Mouse (Mus musculus): ENCODE results near the gene Gid4. TPM values are rescaled to one million over a fixed set of nuclear protein-coding genes. Genes with fewer than 3 reads are reported as not detected.
"Not testable (repeated sequence)": the region's sequence is repeated elsewhere in the genome, so short reads cannot be mapped to it uniquely, and the experiment has no call there.

The Gid4 gene
- polyA plus RNA-seq, 1 experiment from 2014 or later, result 9.9 TPM

DNA sequence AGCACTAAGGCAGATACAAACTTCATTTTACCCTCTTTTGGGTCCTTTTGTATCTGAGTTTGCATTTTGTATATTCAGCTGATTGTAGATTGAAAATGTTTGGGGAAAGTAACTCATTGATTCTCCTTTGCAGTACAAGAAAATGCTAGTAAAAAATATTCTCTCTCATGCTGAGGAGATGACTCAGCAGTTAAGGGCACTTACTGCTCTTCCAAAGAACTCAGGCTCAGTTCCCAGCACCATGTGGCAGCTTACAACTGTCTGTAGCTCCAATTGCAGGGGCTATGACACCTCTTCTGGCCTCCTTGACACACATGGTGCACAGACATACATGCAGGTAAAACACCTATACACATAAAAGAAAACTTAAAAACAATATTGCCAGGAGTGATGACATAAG, 16.6 kb downstream of the Gid4 start:
- no peak overlapping the region for H3K4me3 ChIP-seq (replicated peaks)
- H3K27ac ChIP-seq, result no peak overlapping the region
- no peaks in the 10 kb centered on the region for H3K9me3 ChIP-seq (replicated peaks)
- ATAC-seq (ENCODE audit: low read depth), result no peak
- peaks cover 73% of the 10 kb centered on the region for H3K36me3 ChIP-seq
- H3K4me1 ChIP-seq (replicated peaks), result peaks cover 19% of the 10 kb centered on the region
- H3K9ac ChIP-seq, result no peak overlapping the region
- no peak overlapping the region for H3K4me2 ChIP-seq
- DNase-seq, result no peak
- no peaks in the 10 kb centered on the region for H3K27me3 ChIP-seq

GRCm38 (mm10) chr11:60435133-60435532, 18.2 kb downstream of the Gid4 start:
- Histone ChIP-seq H3K27ac (no peak overlapping the region), H3K4me3 (replicated peaks) (no peak overlapping the region), H3K27me3 (no peaks in the 10 kb centered on the region), H3K4me2 (no peak overlapping the region), H3K36me3 (peaks cover 80% of the 10 kb centered on the region), H3K9ac (no peak overlapping the region), H3K4me1 (replicated peaks) (peaks cover 19% of the 10 kb centered on the region), H3K9me3 (replicated peaks) (no peaks in the 10 kb centered on the region)
- DNase-seq, result no peak
- 0 out of 2 replicates have a peak, but pooled peaks have one; percentile 60 for ATAC-seq (ENCODE audit: low read depth)
- WGBS (ENCODE audit: insufficient replicate concordance), result 32% methylated on average over 1 of the region's 1 CpGs

- no peaks in the 10 kb centered on the region for H3K27me3 ChIP-seq
- no peak overlapping the region for H3K4me2 ChIP-seq
- H3K36me3 ChIP-seq, result peaks cover 84% of the 10 kb centered on the region
- H3K9ac ChIP-seq, result no peak overlapping the region
- 62% methylated on average over 3 of the region's 3 CpGs for WGBS (ENCODE audit: insufficient replicate concordance)
- ATAC-seq (ENCODE audit: low read depth) (no peak), DNase-seq (no peak)
- H3K4me1 ChIP-seq (replicated peaks), result peaks cover 19% of the 10 kb centered on the region
- no peak overlapping the region for H3K4me3 ChIP-seq (replicated peaks)
- no peak overlapping the region for H3K27ac ChIP-seq
- no peaks in the 10 kb centered on the region for H3K9me3 ChIP-seq (replicated peaks)
These were observed 19.7 kb downstream of the Gid4 start for GRCm38 (mm10) chr11:60436618-60437017.

DNA sequence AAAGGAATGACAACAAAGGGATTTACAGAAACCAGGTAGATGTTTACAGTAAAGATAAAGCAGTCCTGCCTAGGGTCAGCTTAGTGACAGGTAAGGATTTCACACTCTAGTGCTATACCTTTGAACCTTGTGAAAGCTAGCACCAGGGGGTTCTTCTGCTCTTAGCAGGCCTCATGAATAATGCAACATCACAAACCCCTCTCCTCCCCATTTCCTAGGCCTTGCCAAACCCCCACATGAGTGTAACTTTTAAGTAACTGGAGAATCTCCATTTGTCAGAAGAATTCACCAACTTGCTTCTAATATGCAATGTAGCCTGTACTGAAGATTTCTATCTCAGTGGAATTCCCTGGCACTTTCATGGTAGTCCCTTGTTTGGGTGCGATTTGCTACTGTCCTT, 22.7 kb downstream of the Gid4 start:
- H3K27ac ChIP-seq; H3K27me3 ChIP-seq; ATAC-seq (ENCODE audit: low read depth); H3K9ac ChIP-seq; H3K4me1 ChIP-seq (replicated peaks); DNase-seq; H3K4me3 ChIP-seq (replicated peaks); H3K4me2 ChIP-seq; H3K9me3 ChIP-seq (replicated peaks): not testable (repeated sequence)
- WGBS (ENCODE audit: insufficient replicate concordance), result 54% methylated on average over 1 of the region's 1 CpGs
- peaks cover 80% of the 10 kb centered on the region for H3K36me3 ChIP-seq

DNA sequence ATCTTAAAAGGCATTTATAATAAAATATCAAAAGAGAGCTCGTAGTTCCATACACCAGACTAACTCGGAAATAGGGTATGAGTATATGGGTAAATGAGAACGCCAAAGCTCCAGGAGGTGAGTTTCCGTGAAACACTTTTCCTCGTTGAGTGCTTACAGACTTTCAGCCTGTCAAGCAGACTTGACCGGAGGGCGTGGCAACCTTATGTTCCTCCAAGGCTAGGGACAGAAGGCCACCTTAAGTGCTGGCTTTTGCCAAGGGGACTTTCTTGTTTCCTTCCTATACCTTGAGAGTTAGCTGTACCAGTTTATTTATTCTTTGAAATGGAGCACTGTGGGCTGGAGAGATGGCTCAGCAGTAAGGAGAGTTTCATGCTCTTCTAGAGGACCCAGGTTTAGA, 23.2 kb downstream of the Gid4 start:
- no peak overlapping the region for H3K27ac ChIP-seq
- no peak for DNase-seq
- WGBS (ENCODE audit: insufficient replicate concordance), result 62% methylated on average over 7 of the region's 7 CpGs
- no peak for ATAC-seq (ENCODE audit: low read depth)
- peaks cover 74% of the 10 kb centered on the region for H3K36me3 ChIP-seq
- no peaks in the 10 kb centered on the region for H3K9me3 ChIP-seq (replicated peaks)
- H3K27me3 ChIP-seq, result no peaks in the 10 kb centered on the region
- H3K9ac ChIP-seq, result no peak overlapping the region
- no peak overlapping the region for H3K4me2 ChIP-seq
- H3K4me3 ChIP-seq (replicated peaks), result no peak overlapping the region
- H3K4me1 ChIP-seq (replicated peaks), result peaks cover 4% of the 10 kb centered on the region

GRCm38 (mm10) chr11:60442896-60443295, 26.0 kb downstream of the Gid4 start:
- Histone ChIP-seq H3K9ac (no peak overlapping the region), H3K4me1 (replicated peaks) (no peaks in the 10 kb centered on the region), H3K4me2 (no peak overlapping the region), H3K4me3 (replicated peaks) (no peak overlapping the region), H3K27me3 (no peaks in the 10 kb centered on the region), H3K27ac (no peak overlapping the region), H3K9me3 (replicated peaks) (no peaks in the 10 kb centered on the region), H3K36me3 (peaks cover 49% of the 10 kb centered on the region)
- ATAC-seq (ENCODE audit: low read depth), result no peak
- WGBS (ENCODE audit: insufficient replicate concordance), result 76% methylated on average over 6 of the region's 6 CpGs
- DNase-seq, result no peak

DNA sequence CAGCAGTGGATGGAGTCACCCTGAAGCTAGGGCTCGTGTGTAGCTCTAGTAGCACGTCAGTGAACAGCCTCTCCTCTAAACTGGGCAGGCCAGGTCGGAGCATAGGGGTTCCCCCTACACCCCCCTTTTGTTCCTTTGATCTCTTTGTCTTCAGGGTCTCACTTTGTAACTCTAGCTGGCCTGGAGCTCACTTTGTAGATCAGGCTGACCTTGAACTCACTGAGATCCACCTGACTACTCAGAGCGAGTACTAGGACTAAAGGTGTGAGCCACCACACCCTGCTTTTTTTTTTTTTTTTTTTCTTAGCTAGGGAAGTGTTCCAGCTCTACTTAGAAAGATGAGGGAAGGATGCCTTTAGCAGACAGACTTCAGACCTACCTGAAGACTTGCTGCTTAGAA, 27.1 kb downstream of the Gid4 start:
- H3K36me3 ChIP-seq, result peaks cover 40% of the 10 kb centered on the region
- no peak overlapping the region for H3K27ac ChIP-seq
- WGBS (ENCODE audit: insufficient replicate concordance), result 87% methylated on average over 4 of the region's 4 CpGs
- H3K4me3 ChIP-seq (replicated peaks), result no peak overlapping the region
- no peak for DNase-seq
- no peaks in the 10 kb centered on the region for H3K27me3 ChIP-seq
- H3K4me2 ChIP-seq, result no peak overlapping the region
- H3K4me1 ChIP-seq (replicated peaks), result no peaks in the 10 kb centered on the region
- no peak overlapping the region for H3K9ac ChIP-seq
- H3K9me3 ChIP-seq (replicated peaks), result no peaks in the 10 kb centered on the region
- ATAC-seq (ENCODE audit: low read depth), result no peak

DNA sequence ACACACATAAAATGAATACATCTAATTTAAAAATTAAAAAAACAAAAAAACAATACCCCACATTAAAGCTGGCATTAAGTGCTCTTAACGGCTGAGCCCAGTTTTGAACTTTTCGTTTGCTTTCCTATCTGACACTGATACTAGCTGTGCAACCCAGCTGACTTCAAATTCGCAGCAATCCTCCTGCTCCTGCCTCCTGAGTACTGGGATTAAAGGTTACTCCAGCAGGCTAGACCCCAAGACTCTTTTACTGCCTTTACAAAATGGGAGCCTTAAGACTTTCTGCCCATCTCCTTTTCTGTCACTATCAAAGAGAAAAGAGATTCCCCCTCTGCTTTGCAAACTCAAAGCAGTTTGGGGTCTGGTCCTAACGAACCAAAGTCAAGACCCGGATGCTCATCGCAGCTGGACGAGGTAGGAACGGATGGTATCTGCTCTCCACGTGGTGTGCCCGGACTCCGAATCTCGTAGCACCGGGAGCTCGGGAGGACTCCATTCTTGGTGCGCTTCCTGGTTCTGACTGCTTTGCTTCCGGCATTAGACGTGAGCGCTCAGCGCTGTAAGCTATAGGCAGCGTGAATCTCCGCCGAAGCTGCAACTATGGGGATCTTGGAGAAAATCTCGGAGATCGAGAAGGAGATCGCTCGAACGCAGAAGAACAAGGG, 37.3 kb downstream of the Gid4 start, which contains the start of gene Drg2:
Drg2 (plus strand) TSS at position 512 of the 665 bp plus-strand sequence.
- peak; percentile 89 for ATAC-seq (ENCODE audit: low read depth)
- DNase-seq, result peak; percentile 75
- Histone ChIP-seq H3K36me3 (peaks cover 33% of the 10 kb centered on the region), H3K4me1 (replicated peaks) (peaks cover 23% of the 10 kb centered on the region), H3K27me3 (no peaks in the 10 kb centered on the region), H3K9me3 (replicated peaks) (no peaks in the 10 kb centered on the region), H3K27ac (peak within 1 kb of the TSS; percentile 59), H3K9ac (peak within 1 kb of the TSS; percentile 85), H3K4me2 (peak within 1 kb of the TSS; percentile 88), H3K4me3 (replicated peaks) (peak within 1 kb of the TSS; percentile 80)
- 4% methylated on average over 27 of the region's 27 CpGs for whole genome bisulfite sequencing (ENCODE audit: insufficient replicate concordance)

DNA sequence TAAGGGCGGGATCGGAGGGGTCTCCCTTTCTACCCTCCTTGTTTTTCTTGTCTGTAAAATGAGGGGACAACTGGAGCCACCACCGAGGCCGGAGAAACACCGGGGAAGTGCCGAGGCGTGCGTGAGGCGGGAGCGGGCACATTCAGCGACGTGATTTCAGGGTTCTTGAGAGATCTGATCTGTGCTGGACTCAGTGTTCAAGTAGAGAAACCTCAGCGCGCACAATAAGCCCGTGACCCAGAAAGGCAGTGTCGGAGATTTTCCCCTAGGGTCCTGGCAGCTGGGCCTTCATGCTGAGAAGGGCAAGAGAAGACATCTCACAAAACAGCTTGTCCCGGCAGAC, 37.8 kb downstream of the Gid4 start:
- H3K27ac ChIP-seq, result peak overlapping the region; percentile 59
- peak overlapping the region; percentile 85 for H3K9ac ChIP-seq
- peak overlapping the region; percentile 88 for H3K4me2 ChIP-seq
- no peaks in the 10 kb centered on the region for H3K27me3 ChIP-seq
- ATAC-seq (ENCODE audit: low read depth), result peak; percentile 54
- under 1% methylated on average over 17 of the region's 17 CpGs for WGBS (ENCODE audit: insufficient replicate concordance)
- peaks cover 23% of the 10 kb centered on the region for H3K4me1 ChIP-seq (replicated peaks)
- H3K36me3 ChIP-seq, result peaks cover 38% of the 10 kb centered on the region
- H3K4me3 ChIP-seq (replicated peaks), result peak overlapping the region; percentile 80
- DNase-seq, result no peak
- H3K9me3 ChIP-seq (replicated peaks), result no peaks in the 10 kb centered on the region

- WGBS (ENCODE audit: insufficient replicate concordance), result 69% methylated on average over 1 of the region's 1 CpGs
- no peak overlapping the region for H3K9ac ChIP-seq
- H3K9me3 ChIP-seq (replicated peaks), result no peaks in the 10 kb centered on the region
- no peaks in the 10 kb centered on the region for H3K27me3 ChIP-seq
- no peak overlapping the region for H3K27ac ChIP-seq
- peaks cover 23% of the 10 kb centered on the region for H3K4me1 ChIP-seq (replicated peaks)
- H3K4me3 ChIP-seq (replicated peaks), result no peak overlapping the region
- H3K36me3 ChIP-seq, result peaks cover 71% of the 10 kb centered on the region
- DNase-seq, result no peak
- no peak overlapping the region for H3K4me2 ChIP-seq
- ATAC-seq (ENCODE audit: low read depth), result no peak
These were observed 41.0 kb downstream of the Gid4 start for GRCm38 (mm10) chr11:60457973-60458372.

DNA sequence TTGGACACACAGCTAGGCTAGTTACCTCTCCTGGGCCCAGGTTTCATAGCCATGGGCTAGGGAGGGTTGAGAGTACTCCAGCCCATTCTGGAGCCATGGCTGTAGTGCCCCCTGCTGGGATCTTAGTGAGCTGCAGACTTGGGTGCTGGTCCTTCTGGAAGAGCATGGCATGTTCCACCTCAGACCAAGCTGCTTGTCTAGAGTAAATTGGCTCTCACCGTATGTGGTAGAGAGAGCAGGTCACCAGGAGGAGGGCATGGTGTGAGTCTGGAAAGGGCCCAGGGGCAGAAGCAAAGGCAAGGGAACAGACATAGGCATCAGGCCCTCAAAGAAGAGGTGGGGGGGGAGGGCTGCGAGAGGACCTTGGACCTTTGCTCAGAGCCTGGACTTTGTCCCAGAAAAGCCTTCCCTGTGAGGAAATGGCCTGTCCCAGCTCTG, 49.0 kb downstream of the Gid4 start:
- WGBS (ENCODE audit: insufficient replicate concordance), result 77% methylated on average over 2 of the region's 2 CpGs

DNA sequence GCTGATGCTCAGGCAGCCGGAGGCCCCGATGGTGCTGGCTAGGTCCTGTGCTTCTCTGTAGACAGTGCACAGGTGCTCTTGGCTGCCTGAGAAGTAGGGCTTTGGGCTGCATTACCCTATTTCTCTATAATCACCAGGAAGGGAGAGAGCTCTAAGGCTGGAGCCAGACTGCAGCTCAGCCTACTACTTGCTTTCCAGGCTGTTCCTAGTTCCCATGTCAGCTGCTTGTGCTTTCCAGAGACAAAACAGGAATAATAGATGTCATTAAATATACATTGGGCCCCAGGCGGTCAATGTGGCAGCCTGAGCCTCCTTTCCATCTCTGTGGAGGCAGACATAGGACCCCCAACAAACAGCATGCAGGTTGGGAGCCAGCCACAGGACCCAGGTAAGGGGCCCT, 52.1 kb downstream of the Gid4 start, which contains the start of gene Myo15:
Myo15 (plus strand) TSS at position 301 of the 400 bp plus-strand sequence.
- Histone ChIP-seq H3K9me3 (replicated peaks) (no peaks in the 10 kb centered on the region), H3K4me3 (replicated peaks) (no peak within 1 kb of the TSS), H3K27me3 (no peaks in the 10 kb centered on the region), H3K4me1 (replicated peaks) (peaks cover 9% of the 10 kb centered on the region; the same call in 1 of the 2 replicates), H3K4me2 (no peak within 1 kb of the TSS), H3K27ac (no peak within 1 kb of the TSS), H3K9ac (no peak within 1 kb of the TSS), H3K36me3 (peaks cover 57% of the 10 kb centered on the region)
- ATAC-seq (ENCODE audit: low read depth), result no peak
- DNase-seq, result no peak
- WGBS (ENCODE audit: insufficient replicate concordance), result 78% methylated on average over 3 of the region's 3 CpGs

More for the DNA sequence above, 49.0 kb downstream of the Gid4 start:
- no peak overlapping the region for H3K4me2 ChIP-seq
- ATAC-seq (ENCODE audit: low read depth) (0 out of 2 replicates have a peak, but pooled peaks have one; percentile 30), DNase-seq (no peak)
- H3K27ac ChIP-seq, result no peak overlapping the region
- H3K27me3 ChIP-seq, result no peaks in the 10 kb centered on the region
- H3K36me3 ChIP-seq, result peaks cover 88% of the 10 kb centered on the region
- H3K4me3 ChIP-seq (replicated peaks), result no peak overlapping the region
- H3K9me3 ChIP-seq (replicated peaks), result no peaks in the 10 kb centered on the region
- H3K4me1 ChIP-seq (replicated peaks), result peaks cover 4% of the 10 kb centered on the region; the same call in 1 of the 2 replicates
- no peak overlapping the region for H3K9ac ChIP-seq

All from liver, embryonic 13.5 days (tissue).